Mouse (Mus musculus) right cerebral cortex, postnatal 14 days (tissue): Measurements from ENCODE around the gene Vmn1r203.
"Not testable (repeated sequence)": the region's sequence is repeated elsewhere in the genome, so short reads cannot be mapped to it uniquely, and the experiment has no call there.

Source experiments
- DNase-seq: peaks from one replicate; pipeline ENCODE4 v3.0.0; 2022

Vmn1r203 gene

GRCm38 (mm10) chr13:22517814-22518213 is at the start of gene Vmn1r203:
TSS of gene Vmn1r203 (plus strand) at chr13:22518114.
- no peak for DNase-seq

GRCm38 (mm10) chr13:22471623-22472022 is 46.3 kb upstream of the Vmn1r203 start, which contains the start of gene Vmn1r201:
TSS of gene Vmn1r201 (plus strand) at chr13:22471923.
- DNase-seq = no peak

GRCm38 (mm10) chr13:22502431-22502830 is 15.5 kb upstream of the Vmn1r203 start:
- no peak for DNase-seq

GRCm38 (mm10) chr13:22505281-22505680 is 12.6 kb upstream of the Vmn1r203 start, which contains the start of gene Vmn1r202:
TSS of gene Vmn1r202 (minus strand) at chr13:22505381.
- no peak for DNase-seq

- DNase-seq = not testable (repeated sequence)
These were observed 35.0 kb downstream of the Vmn1r203 start, which contains the start of gene Vmn1r204 for GRCm38 (mm10) chr13:22552898-22553297. TSS of gene Vmn1r204 (plus strand) at chr13:22553198.

- DNase-seq = not testable (repeated sequence)
These were observed 57.0 kb downstream of the Vmn1r203 start for GRCm38 (mm10) chr13:22574911-22575310.
